Mouse (Mus musculus): ENCODE results near the gene Catsper2.

- no peak for TF ChIP-seq POLR2A (IDR thresholded peaks at IDR 0.05; ENCODE audit: borderline replicate concordance, extremely low read depth, low read depth, low read length)
- TF ChIP-seq CTCF (IDR thresholded peaks at IDR 0.05; ENCODE audit: insufficient read depth, low read length), result no peak
Observed at GRCm38 (mm10) chr2:121368831-121369230, 44.8 kb downstream of the Catsper2 start.
